Comparison of ENCODE assay signal across 20 mouse cellular contexts in the genomic region with DNA sequence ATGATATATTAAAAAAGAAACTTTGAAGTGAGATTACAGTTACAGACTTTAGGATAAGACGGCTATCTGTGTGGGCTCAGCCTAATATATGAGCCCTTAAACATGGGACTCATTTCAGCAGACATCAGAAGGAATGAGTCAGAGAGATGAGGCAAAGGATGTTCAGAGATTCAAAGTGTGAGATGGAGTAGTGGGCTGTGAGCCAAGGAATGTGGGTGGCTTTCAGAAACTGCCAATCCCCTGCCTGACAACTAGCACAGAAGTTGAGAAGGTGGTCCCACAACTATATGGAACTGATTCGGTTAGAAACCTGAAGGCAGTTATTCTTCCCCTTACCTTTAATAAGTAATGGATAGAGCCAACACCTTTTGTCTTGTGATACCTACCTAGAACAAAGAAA. TPM values are rescaled to one million over a fixed set of nuclear protein-coding genes. Genes with fewer than 3 reads are reported as not detected.
DNase-seq lines count a peak whose midpoint lies in the region; ATAC-seq and TF ChIP-seq lines count a peak whose summit lies in the region.
"Had no signal": no experiment of that assay in that cellular context is flagged by ENCODE, and none has a peak within 500 bp of the region (broad histone marks: within the 10 kb centered on the region; RNA-seq: fewer than 3 reads in every experiment).

No protein-coding gene starts in this region.

- peaks cover 0 to 13% of the 10 kb centered on the region in 2 experiments; a peak in 3 of 4 replicates for H3K36me3 ChIP-seq in MEL (ENCODE audit: control insufficient read depth in 1 of 2, insufficient read depth in 2 of 2, low read length in 2 of 2)
- H3K36me3 ChIP-seq in hindbrain, postnatal 0 days (ENCODE audit: insufficient read depth, low read length), result no peaks in the 10 kb centered on the region
- H3K36me3 ChIP-seq: embryonic facial prominence, embryonic 13.5 days; heart, embryonic 13.5 days; hindbrain, embryonic 12.5 days had no signal

- no peak for TF ChIP-seq CTCF in MEL (IDR thresholded peaks at IDR 0.05 in 2 of 3, conservative IDR thresholded peaks at IDR 0.05 in 1 of 3; ENCODE audit: control insufficient read depth in 1 of 3, insufficient read depth in 1 of 3, low read depth in 2 of 3, low read length in 3 of 3, poor library complexity in 1 of 3, severe bottlenecking in 1 of 3)
- TF ChIP-seq CTCF in hindbrain, postnatal 0 days (IDR thresholded peaks at IDR 0.05; ENCODE audit: low read depth), result no peak

- no peaks in the 10 kb centered on the region for H3K27me3 ChIP-seq in MEL (ENCODE audit: control insufficient read depth in 1 of 2, insufficient read depth in 2 of 2, low read length in 2 of 2)
- no peaks in the 10 kb centered on the region for H3K27me3 ChIP-seq in hindbrain, postnatal 0 days (ENCODE audit: insufficient read depth, low read length)
- H3K27me3 ChIP-seq: embryonic facial prominence, embryonic 13.5 days; forebrain, embryonic 13.5 days; heart, embryonic 13.5 days; hindbrain, embryonic 12.5 days had no signal

- H3K27ac ChIP-seq in MEL (ENCODE audit: control insufficient read depth, low read depth, low read length), result no peak overlapping the region
- H3K27ac ChIP-seq in hindbrain, postnatal 0 days, result no peak overlapping the region
- H3K27ac ChIP-seq: embryonic facial prominence, embryonic 13.5 days; forebrain, embryonic 13.5 days; gastrocnemius, adult 2 months; heart, embryonic 13.5 days; hindbrain, embryonic 12.5 days had no signal

- no peak for TF ChIP-seq RAD21 in MEL (IDR thresholded peaks at IDR 0.05; ENCODE audit: low read depth, low read length)

- DNase-seq in layer of hippocampus, adult 18-20 months (ENCODE audit: low spot score in 2 of 2), result peak; percentile 46 to 80
- DNase-seq in layer of hippocampus, postnatal 25 days (ENCODE audit: extremely low spot score in 1 of 2, low spot score in 1 of 2), result no peak
- DNase-seq in right cerebral cortex, adult 2 months (ENCODE audit: low spot score in 2 of 2), result peak; percentile 47 to 61
- no peak for DNase-seq in right cerebral cortex, postnatal 25 days
- DNase-seq in MEL (ENCODE audit: low read depth, low spot score), result peak; percentile 25
- DNase-seq in layer of hippocampus, adult 9-11 months, result peak; percentile 46
- DNase-seq in hindbrain, postnatal 0 days (ENCODE audit: low spot score), result no peak
- DNase-seq: adrenal gland, postnatal 10 days; cerebellum, adult 11-12 months; cerebellum, adult 9-10 months; cerebellum, postnatal 25 days; gastrocnemius, adult 2 months; gastrocnemius, postnatal 25 days; heart, adult 11 months; heart, postnatal 4 days had no signal

- no peak for TF ChIP-seq POLR2A in MEL (IDR thresholded peaks at IDR 0.05; ENCODE audit: control insufficient read depth in 1 of 2, insufficient read depth in 1 of 2, low read depth in 1 of 2, low read length in 2 of 2, poor library complexity in 1 of 2)

- TF ChIP-seq EP300 in MEL (IDR thresholded peaks at IDR 0.05; ENCODE audit: low read depth in 1 of 2, low read length in 2 of 2), result no peak

- ATAC-seq in hindbrain, postnatal 0 days, result no peak
- ATAC-seq: forebrain, embryonic 13.5 days; hindbrain, embryonic 16.5 days had no signal

- 91% methylated on average over 2 of the region's 2 CpGs for WGBS in hindbrain, postnatal 0 days

- no peaks in the 10 kb centered on the region for H3K79me2 ChIP-seq in MEL (ENCODE audit: control insufficient read depth, insufficient read depth, low read length, poor library complexity)

- no peaks in the 10 kb centered on the region for H3K9me3 ChIP-seq in MEL (replicated peaks; ENCODE audit: insufficient read depth, low read length)
- H3K9me3 ChIP-seq in hindbrain, postnatal 0 days (ENCODE audit: low read length), result no peaks in the 10 kb centered on the region
- H3K9me3 ChIP-seq: embryonic facial prominence, embryonic 13.5 days; forebrain, embryonic 13.5 days; heart, embryonic 13.5 days; hindbrain, embryonic 12.5 days had no signal

- H3K9ac ChIP-seq in MEL (ENCODE audit: control insufficient read depth, low read depth, low read length, poor library complexity, severe bottlenecking), result no peak overlapping the region
- H3K9ac ChIP-seq in hindbrain, postnatal 0 days (replicated peaks; ENCODE audit: low read length), result no peak overlapping the region
- H3K9ac ChIP-seq: embryonic facial prominence, embryonic 13.5 days; forebrain, embryonic 13.5 days; heart, embryonic 13.5 days; hindbrain, embryonic 12.5 days had no signal

- no peak overlapping the region for H3K4me3 ChIP-seq in MEL (ENCODE audit: control insufficient read depth in 1 of 2, insufficient read depth in 1 of 2, low read depth in 2 of 2, low read length in 2 of 2)
- no peak overlapping the region for H3K4me3 ChIP-seq in hindbrain, postnatal 0 days (ENCODE audit: low read length)
- H3K4me3 ChIP-seq: embryonic facial prominence, embryonic 13.5 days; forebrain, embryonic 13.5 days; gastrocnemius, adult 2 months; heart, embryonic 13.5 days; hindbrain, embryonic 12.5 days had no signal

- no peak overlapping the region for H3K4me2 ChIP-seq in hindbrain, postnatal 0 days (ENCODE audit: low read depth, low read length)
- H3K4me2 ChIP-seq: embryonic facial prominence, embryonic 13.5 days; forebrain, embryonic 13.5 days; heart, embryonic 13.5 days; hindbrain, embryonic 12.5 days had no signal

- peaks cover 0 to 3% of the 10 kb centered on the region in 2 experiments; a peak in 2 of 4 replicates for H3K4me1 ChIP-seq in MEL (ENCODE audit: control insufficient read depth in 1 of 2, insufficient read depth in 2 of 2, low read length in 2 of 2)
- no peaks in the 10 kb centered on the region for H3K4me1 ChIP-seq in hindbrain, postnatal 0 days (ENCODE audit: insufficient read depth, low read length)
- H3K4me1 ChIP-seq: embryonic facial prominence, embryonic 13.5 days; forebrain, embryonic 13.5 days had no signal

TF ChIP-seq in MEL, 35 proteins besides CTCF, POLR2A, EP300 and RAD21:
- no peak for TF ChIP-seq ETS1 (IDR thresholded peaks at IDR 0.05; ENCODE audit: low read depth, low read length)
- no peak for TF ChIP-seq UBTF (IDR thresholded peaks at IDR 0.05; ENCODE audit: borderline replicate concordance, insufficient read depth, low read depth, low read length)
- TF ChIP-seq SMC3 (IDR thresholded peaks at IDR 0.05; ENCODE audit: low read depth, low read length), result no peak
- no peak for TF ChIP-seq MAZ (IDR thresholded peaks at IDR 0.05; ENCODE audit: low read depth, low read length)
- no peak for TF ChIP-seq MAFK (IDR thresholded peaks at IDR 0.05; ENCODE audit: borderline replicate concordance, low read depth, low read length)
- TF ChIP-seq USF2 (IDR thresholded peaks at IDR 0.05; ENCODE audit: borderline replicate concordance in 1 of 2, insufficient read depth in 1 of 2, low read depth in 1 of 2, low read length in 2 of 2), result no peak
- TF ChIP-seq MXI1 (IDR thresholded peaks at IDR 0.05; ENCODE audit: low read depth, low read length), result no peak
- TF ChIP-seq E2F4 (IDR thresholded peaks at IDR 0.05; ENCODE audit: borderline replicate concordance, low read depth, low read length), result no peak
- no peak for TF ChIP-seq RCOR1 (IDR thresholded peaks at IDR 0.05; ENCODE audit: low read depth, low read length)
- TF ChIP-seq BHLHE40 (IDR thresholded peaks at IDR 0.05; ENCODE audit: borderline replicate concordance, low read depth, low read length), result no peak
- TF ChIP-seq ZNF384 (IDR thresholded peaks at IDR 0.05; ENCODE audit: low read depth, low read length), result no peak
- no peak for TF ChIP-seq ELF1 (IDR thresholded peaks at IDR 0.05; ENCODE audit: low read depth, low read length)
- TF ChIP-seq MYB (IDR thresholded peaks at IDR 0.05; ENCODE audit: low read depth, low read length), result no peak
- TF ChIP-seq MAX (IDR thresholded peaks at IDR 0.05; ENCODE audit: low read length), result no peak
- TF ChIP-seq CHD1 (IDR thresholded peaks at IDR 0.05; ENCODE audit: low read depth, low read length), result no peak
- TF ChIP-seq JUND (IDR thresholded peaks at IDR 0.05; ENCODE audit: low read depth, low read length), result no peak

RNA-seq across cellular contexts. Expression of gene Gpr22, which starts 20.9 kb away (rescaled TPM):
- total RNA-seq in layer of hippocampus, adult 18-20 months (2021), result 10 to 100 TPM; 73.3 to 79.9 TPM
- 10 to 100 TPM; 71.5 to 77.9 TPM for total RNA-seq in layer of hippocampus, postnatal 25 days (2021)
- total RNA-seq in MEL (2012; rRNA removed), result not detected in 2 replicates
- polyA plus RNA-seq in MEL (2012; ENCODE audit: insufficient read depth in 1 of 2, insufficient read length in 2 of 2, low read depth in 1 of 2, low replicate concordance in 2 of 2, missing spikeins in 1 of 2), result not detected
- 19.4 and 24.7 TPM in 2 replicates for total RNA-seq in hindbrain, postnatal 0 days (2014; rRNA removed)
- polyA plus RNA-seq in hindbrain, postnatal 0 days (2015; fragmentation: Nextera tagmentation; extraction: Ambion mirVana), result 15.1 and 16.2 TPM in 2 replicates
- total RNA-seq: gastrocnemius, adult 2 months; gastrocnemius, postnatal 25 days had no signal

Comparison
In these comparisons a context has a peak if more than half of its experiments do, and no peak if none do; other contexts are left out.
1. DNase-seq: peak in layer of hippocampus, adult 18-20 months (2 of 2), right cerebral cortex, adult 2 months (2 of 2), MEL (single experiment) and layer of hippocampus, adult 9-11 months (single experiment); none in layer of hippocampus, postnatal 25 days (0 of 2), right cerebral cortex, postnatal 25 days (single experiment) and hindbrain, postnatal 0 days (single experiment).
2. RNA of gene Gpr22, which starts 20.9 kb away (total RNA-seq): 73.3 to 79.9 TPM in layer of hippocampus, adult 18-20 months, 71.5 to 77.9 TPM in layer of hippocampus, postnatal 25 days and 19.4 to 24.7 TPM in hindbrain, postnatal 0 days; not detected in MEL; every median in the first group is over 10 times any median in the second.